Mouse (Mus musculus) forebrain, embryonic 16.5 days (tissue): ENCODE measurements around the gene Gm20388. TPM values are rescaled to one million over a fixed set of nuclear protein-coding genes. Genes with fewer than 3 reads are reported as not detected.

Source experiments
- ATAC-seq: fragments of 200-750 bp; cut with Nextera tagmentation; 2 replicates; pipeline ENCODE4 v1.8.0; 2017; ENCODE audit warnings: mild to moderate bottlenecking, moderate library complexity
- H3K27ac ChIP-seq: fragments of 300-500 bp; sonication (generic); 2 replicates; pipeline ENCODE4 v1.5.1; 2014; ENCODE audit warnings: low read length, control low read depth
- H3K27me3 ChIP-seq: fragments of 300-500 bp; sonication (generic); replicated peaks from 2 replicates; pipeline ENCODE4 v1.6.1; 2014; ENCODE audit warnings: low read length; ENCODE audit not compliant: control insufficient read depth, insufficient read depth
- H3K36me3 ChIP-seq: fragments of 300-500 bp; sonication (generic); 2 replicates; pipeline ENCODE4 v1.6.1; 2014; ENCODE audit not compliant: control insufficient read depth, insufficient read depth
- H3K4me1 ChIP-seq: fragments of 300-500 bp; sonication (generic); replicated peaks from 2 replicates; pipeline ENCODE4 v1.6.1; 2014; ENCODE audit warnings: low read length; ENCODE audit not compliant: control insufficient read depth, insufficient read depth
- H3K4me2 ChIP-seq: fragments of 300-500 bp; sonication (generic); 2 replicates; pipeline ENCODE4 v1.6.1; 2014; ENCODE audit warnings: mild to moderate bottlenecking, low read length, control low read depth
- H3K4me3 ChIP-seq: fragments of 300-500 bp; sonication (generic); replicated peaks from 2 replicates; pipeline ENCODE4 v1.5.1; 2014; ENCODE audit warnings: mild to moderate bottlenecking, low read length, control low read depth
- H3K9ac ChIP-seq: fragments of 300-500 bp; sonication (generic); replicated peaks from 2 replicates; pipeline ENCODE4 v1.6.1; 2014; ENCODE audit warnings: low read depth, low read length, control low read depth
- H3K9me3 ChIP-seq: fragments of 300-500 bp; sonication (generic); 2 replicates; pipeline ENCODE4 v1.6.1; 2016; ENCODE audit warnings: low read length; ENCODE audit not compliant: control insufficient read depth
- WGBS: fragments of 180-500 bp; shearing (Covaris S2); extraction: QIAGEN DNeasy Blood & Tissue Kit; methylation state at CpG from one replicate; pipeline ENCODE4 v1.1.7; 2014; 5-methylcytosine and 5-hydroxymethylcytosine counted together
- polyA plus RNA-seq: library from polyadenylated mRNA; unstranded; fragments of >200 nt; fragmentation: Nextera tagmentation; extraction: Ambion mirVana; gene quantifications from 2 replicates; pipeline ENCODE4 v1.2.1, GENCODE M21; 2015

The Gm20388 gene
- polyA plus RNA-seq, 1 experiment from 2014 or later, result 4.7 TPM

DNA sequence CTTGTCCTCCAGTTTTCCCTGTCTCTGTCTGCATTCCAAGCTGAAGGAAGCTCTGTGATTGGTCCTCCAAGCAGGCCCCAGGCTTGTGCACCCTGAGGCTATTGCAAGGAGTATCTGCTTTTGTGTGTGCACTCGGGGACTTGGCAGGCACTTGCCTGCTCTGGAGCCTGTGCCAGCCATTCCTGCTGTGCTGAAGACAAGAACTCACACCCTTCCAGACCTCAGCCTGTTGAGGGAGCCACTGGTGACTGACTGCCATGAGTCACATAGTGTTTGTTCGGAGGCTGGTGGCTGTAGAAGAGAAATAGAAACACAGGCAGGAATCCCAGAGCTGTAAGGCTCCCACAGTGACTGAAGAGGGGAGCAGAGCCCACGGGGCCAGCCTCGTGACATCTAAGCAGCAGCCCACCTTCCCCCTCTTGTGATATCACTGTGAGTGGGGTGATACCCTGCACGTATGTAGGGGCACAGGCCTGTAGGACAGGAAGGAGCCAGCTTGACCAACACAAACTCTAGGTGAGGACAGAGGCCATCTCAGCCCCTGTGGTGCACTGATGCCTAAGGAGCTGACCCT lies 50.0 kb downstream of the Gm20388 start:
- Histone ChIP-seq H3K4me1 (peaks cover 9% of the 10 kb centered on the region), H3K9me3 (no peaks in the 10 kb centered on the region), H3K4me2 (no peak overlapping the region), H3K36me3 (peaks cover 13% of the 10 kb centered on the region), H3K4me3 (no peak overlapping the region), H3K27me3 (no peaks in the 10 kb centered on the region), H3K9ac (no peak overlapping the region), H3K27ac (peak overlapping the region; percentile 50; the same call in 1 of the 2 replicates)
- WGBS, result 26% methylated on average over 5 of the region's 5 CpGs
- peak; percentile 86 for ATAC-seq

GRCm38 (mm10) chr8:119964859-119965258 lies 54.2 kb downstream of the Gm20388 start:
- Histone ChIP-seq H3K9ac (no peak overlapping the region), H3K4me1 (peaks cover 9% of the 10 kb centered on the region), H3K9me3 (peaks cover 4% of the 10 kb centered on the region; the same call in 1 of the 2 replicates), H3K4me2 (no peak overlapping the region), H3K4me3 (no peak overlapping the region), H3K27ac (no peak overlapping the region), H3K36me3 (no peaks in the 10 kb centered on the region), H3K27me3 (no peaks in the 10 kb centered on the region)
- no peak for ATAC-seq
- WGBS, result 93% methylated on average over 4 of the region's 4 CpGs

- no peak for ATAC-seq
- Histone ChIP-seq H3K27me3 (no peaks in the 10 kb centered on the region), H3K9ac (no peak overlapping the region), H3K4me3 (no peak overlapping the region), H3K4me1 (no peaks in the 10 kb centered on the region), H3K4me2 (no peak overlapping the region), H3K9me3 (peaks cover 4% of the 10 kb centered on the region; the same call in 1 of the 2 replicates), H3K36me3 (no peaks in the 10 kb centered on the region), H3K27ac (no peak overlapping the region)
- 84% methylated on average over 9 of the region's 9 CpGs for WGBS
Measured at GRCm38 (mm10) chr8:119967435-119967834, 56.8 kb downstream of the Gm20388 start.

GRCm38 (mm10) chr8:119970169-119970568 lies 59.5 kb downstream of the Gm20388 start:
- Histone ChIP-seq H3K4me2 (no peak overlapping the region), H3K4me1 (no peaks in the 10 kb centered on the region), H3K9me3 (peaks cover 4% of the 10 kb centered on the region; the same call in 1 of the 2 replicates), H3K27ac (no peak overlapping the region), H3K4me3 (no peak overlapping the region), H3K9ac (no peak overlapping the region), H3K36me3 (no peaks in the 10 kb centered on the region), H3K27me3 (no peaks in the 10 kb centered on the region)
- ATAC-seq, result no peak
- WGBS, result 75% methylated on average over 9 of the region's 9 CpGs

- ATAC-seq, result no peak
- no peaks in the 10 kb centered on the region for H3K36me3 ChIP-seq
- H3K4me3 ChIP-seq, result no peak overlapping the region
- no peak overlapping the region for H3K27ac ChIP-seq
- 76% methylated on average over 12 of the region's 12 CpGs for WGBS
- no peak overlapping the region for H3K4me2 ChIP-seq
- no peaks in the 10 kb centered on the region for H3K27me3 ChIP-seq
- H3K4me1 ChIP-seq, result no peaks in the 10 kb centered on the region
- peaks cover 3% of the 10 kb centered on the region; the same call in 1 of the 2 replicates for H3K9me3 ChIP-seq
- no peak overlapping the region for H3K9ac ChIP-seq
Measured at GRCm38 (mm10) chr8:119972558-119972957, 61.9 kb downstream of the Gm20388 start.

GRCm38 (mm10) chr8:119978770-119979381 lies 68.2 kb downstream of the Gm20388 start:
- H3K4me1 ChIP-seq, result no peaks in the 10 kb centered on the region
- ATAC-seq, result no peak
- 68% methylated on average over 11 of the region's 11 CpGs for WGBS

GRCm38 (mm10) chr8:119981253-119981652 lies 70.6 kb downstream of the Gm20388 start:
- WGBS, result 77% methylated on average over 4 of the region's 4 CpGs
- no peaks in the 10 kb centered on the region for H3K9me3 ChIP-seq
- H3K27me3 ChIP-seq, result no peaks in the 10 kb centered on the region
- H3K27ac ChIP-seq, result no peak overlapping the region
- no peaks in the 10 kb centered on the region for H3K36me3 ChIP-seq
- no peak for ATAC-seq
- H3K4me1 ChIP-seq, result no peaks in the 10 kb centered on the region
- no peak overlapping the region for H3K4me2 ChIP-seq
- no peak overlapping the region for H3K9ac ChIP-seq
- H3K4me3 ChIP-seq, result no peak overlapping the region

More at GRCm38 (mm10) chr8:119978770-119979381, 68.2 kb downstream of the Gm20388 start:
- no peak overlapping the region for H3K4me3 ChIP-seq
- H3K27me3 ChIP-seq, result no peaks in the 10 kb centered on the region
- no peak overlapping the region for H3K9ac ChIP-seq
- H3K4me2 ChIP-seq, result no peak overlapping the region
- no peaks in the 10 kb centered on the region for H3K9me3 ChIP-seq
- no peaks in the 10 kb centered on the region for H3K36me3 ChIP-seq
- H3K27ac ChIP-seq, result no peak overlapping the region

GRCm38 (mm10) chr8:119984085-119984484 lies 73.4 kb downstream of the Gm20388 start:
- Histone ChIP-seq H3K27ac (no peak overlapping the region), H3K9me3 (no peaks in the 10 kb centered on the region), H3K9ac (no peak overlapping the region), H3K4me2 (no peak overlapping the region), H3K4me3 (no peak overlapping the region), H3K4me1 (no peaks in the 10 kb centered on the region), H3K36me3 (no peaks in the 10 kb centered on the region), H3K27me3 (no peaks in the 10 kb centered on the region)
- ATAC-seq, result no peak

GRCm38 (mm10) chr8:119986174-119986573 lies 75.5 kb downstream of the Gm20388 start:
- no peak overlapping the region for H3K4me2 ChIP-seq
- no peak overlapping the region for H3K27ac ChIP-seq
- no peaks in the 10 kb centered on the region for H3K9me3 ChIP-seq
- ATAC-seq, result no peak
- H3K27me3 ChIP-seq, result peaks cover under 1% of the 10 kb centered on the region; the same call in 1 of the 2 replicates
- no peaks in the 10 kb centered on the region for H3K4me1 ChIP-seq
- H3K36me3 ChIP-seq, result no peaks in the 10 kb centered on the region
- no peak overlapping the region for H3K9ac ChIP-seq
- 73% methylated on average over 5 of the region's 5 CpGs for WGBS
- no peak overlapping the region for H3K4me3 ChIP-seq
